Mouse (Mus musculus): Measurements from ENCODE around the gene Heatr6.

DNA sequence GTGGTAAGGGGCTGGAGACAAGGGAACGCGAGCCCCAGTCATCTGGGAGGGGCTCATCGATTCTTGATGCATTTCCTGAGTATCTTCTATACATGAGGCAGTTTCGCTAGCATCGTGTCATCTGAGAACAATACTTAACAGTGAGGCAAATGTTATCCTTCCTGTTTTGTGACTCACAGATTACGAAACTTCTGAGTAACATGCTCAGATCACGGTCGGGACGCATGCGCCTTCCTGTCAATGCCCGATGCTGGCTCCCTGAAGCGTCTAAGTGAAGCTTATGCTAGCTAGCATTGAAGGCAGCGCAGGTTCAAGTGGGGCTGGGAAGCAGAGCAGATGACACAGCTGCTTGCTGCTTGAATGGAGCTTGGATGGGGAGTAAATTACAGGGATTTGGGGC, 35.8 kb downstream of the Heatr6 start:
- TF ChIP-seq POLR2A (IDR thresholded peaks at IDR 0.05; ENCODE audit: control insufficient read depth, extremely low read depth, insufficient read depth, low read length, poor library complexity): no peak
- no peak for TF ChIP-seq CTCF (IDR thresholded peaks at IDR 0.05; ENCODE audit: borderline replicate concordance, control insufficient read depth, extremely low read depth, insufficient read depth, low read length, poor library complexity)
